Mouse (Mus musculus) liver, postnatal 0 days (tissue): ENCODE measurements around the gene Slc12a3. TPM values are rescaled to one million over a fixed set of nuclear protein-coding genes. Genes with fewer than 3 reads are reported as not detected.

Experiments
- ATAC-seq: fragments of 200-750 bp; cut with Nextera tagmentation; 2 replicates; pipeline ENCODE4 v1.8.0; 2017; ENCODE audit warnings: mild to moderate bottlenecking, moderate library complexity
- DNase-seq: peaks from one replicate; pipeline ENCODE4 v3.0.0-alpha.2; 2016
- H3K27ac ChIP-seq: fragments of 300-500 bp; sonication (generic); 2 replicates; pipeline ENCODE4 v1.5.1; 2014; ENCODE audit warnings: antibody characterized with exemption, moderate library complexity, mild to moderate bottlenecking, low read depth
- H3K27me3 ChIP-seq: fragments of 300-500 bp; sonication (generic); 2 replicates; pipeline ENCODE4 v1.6.1; 2014; ENCODE audit warnings: low read length, control low read depth, mixed read lengths; ENCODE audit not compliant: insufficient read depth
- H3K36me3 ChIP-seq: fragments of 300-500 bp; sonication (generic); replicated peaks from 2 replicates; pipeline ENCODE4 v1.6.1; 2014; ENCODE audit warnings: mild to moderate bottlenecking, control low read depth, low read length, moderate library complexity, mixed read lengths; ENCODE audit not compliant: insufficient read depth
- H3K4me1 ChIP-seq: fragments of 300-500 bp; sonication (generic); 2 replicates; pipeline ENCODE4 v1.6.1; 2014; ENCODE audit warnings: antibody characterized with exemption, mild to moderate bottlenecking, control low read depth; ENCODE audit not compliant: insufficient read depth
- H3K4me2 ChIP-seq: fragments of 300-500 bp; sonication (generic); 2 replicates; pipeline ENCODE4 v1.6.1; 2014; ENCODE audit warnings: low read depth, mild to moderate bottlenecking, low read length, moderate library complexity, mixed read lengths
- H3K4me3 ChIP-seq: fragments of 300-500 bp; sonication (generic); 2 replicates; pipeline ENCODE4 v1.5.1; 2014; ENCODE audit warnings: low read depth, low read length
- H3K9ac ChIP-seq: fragments of 300-500 bp; sonication (generic); replicated peaks from 2 replicates; pipeline ENCODE4 v1.6.1; 2014; ENCODE audit warnings: mild to moderate bottlenecking, moderate library complexity
- H3K9me3 ChIP-seq: fragments of 300-500 bp; sonication (generic); 2 replicates; pipeline ENCODE4 v1.6.1; 2016; ENCODE audit warnings: mild to moderate bottlenecking, control low read depth, low read length, mixed read lengths
- CTCF ChIP-seq: sonication (generic); IDR thresholded peaks from 2 replicates; pipeline ENCODE4 v1.5.1; 2016; ENCODE audit warnings: antibody characterized with exemption, low read depth
- EP300 ChIP-seq: IDR thresholded peaks from 2 replicates; pipeline ENCODE4 v1.6.1; 2016; ENCODE audit warnings: antibody characterized with exemption, low read depth, mild to moderate bottlenecking
- WGBS: fragments of 180-500 bp; shearing (Covaris S2); extraction: QIAGEN DNeasy Blood & Tissue Kit; methylation state at CpG from one replicate; pipeline ENCODE4 v1.1.7; 2014; ENCODE audit not compliant: insufficient replicate concordance; 5-methylcytosine and 5-hydroxymethylcytosine counted together
- polyA plus RNA-seq: library from polyadenylated mRNA; unstranded; fragments of >200 nt; fragmentation: Nextera tagmentation; extraction: Ambion mirVana; gene quantifications from 2 replicates; pipeline ENCODE4 v1.2.1, GENCODE M21; 2015

Gene Slc12a3
- polyA plus RNA-seq, 1 experiment from 2014 or later: 1.4 TPM

GRCm38 (mm10) chr8:94389531-94389930 is 60.5 kb downstream of the Slc12a3 start:
- no peaks in the 10 kb centered on the region for H3K9me3 ChIP-seq
- peak overlapping the region; percentile 36 for H3K9ac ChIP-seq
- peak overlapping the region; percentile 91 for H3K4me3 ChIP-seq
- peak overlapping the region; percentile 86 for H3K4me2 ChIP-seq
- no peaks in the 10 kb centered on the region for H3K27me3 ChIP-seq
- TF ChIP-seq EP300 (no peak), CTCF (no peak)
- DNase-seq (no peak), ATAC-seq (no peak)
- H3K4me1 ChIP-seq: peaks cover 17% of the 10 kb centered on the region
- H3K27ac ChIP-seq: peak overlapping the region; percentile 99; the same call in 1 of the 2 replicates
- H3K36me3 ChIP-seq: peaks cover 52% of the 10 kb centered on the region
- WGBS: 86% methylated on average over 6 of the region's 6 CpGs

- TF ChIP-seq CTCF: no peak
- TF ChIP-seq EP300: no peak
- no peak for DNase-seq
- Histone ChIP-seq H3K27ac (no peak overlapping the region), H3K4me2 (no peak overlapping the region), H3K27me3 (no peaks in the 10 kb centered on the region), H3K4me3 (no peak overlapping the region), H3K9me3 (no peaks in the 10 kb centered on the region), H3K4me1 (peaks cover 15% of the 10 kb centered on the region), H3K36me3 (peaks cover 61% of the 10 kb centered on the region), H3K9ac (no peak overlapping the region)
- no peak for ATAC-seq
- WGBS: 90% methylated on average over 6 of the region's 6 CpGs
Measured at GRCm38 (mm10) chr8:94390429-94390828, 61.4 kb downstream of the Slc12a3 start.

GRCm38 (mm10) chr8:94390910-94391309 is 61.9 kb downstream of the Slc12a3 start:
- Histone ChIP-seq H3K27me3 (no peaks in the 10 kb centered on the region), H3K4me1 (peaks cover 10% of the 10 kb centered on the region), H3K27ac (no peak overlapping the region), H3K4me2 (no peak overlapping the region), H3K9me3 (no peaks in the 10 kb centered on the region), H3K36me3 (peaks cover 66% of the 10 kb centered on the region), H3K9ac (0 out of 2 replicates have a peak overlapping the region, but pooled peaks have one; percentile 6), H3K4me3 (no peak overlapping the region)
- TF ChIP-seq EP300: no peak
- no peak for TF ChIP-seq CTCF
- DNase-seq (no peak), ATAC-seq (no peak)
- 92% methylated on average over 8 of the region's 8 CpGs for WGBS

- TF ChIP-seq EP300 (no peak), CTCF (peak; percentile 64)
- Histone ChIP-seq H3K27ac (peak overlapping the region; percentile 37; the same call in 1 of the 2 replicates), H3K27me3 (no peaks in the 10 kb centered on the region), H3K4me3 (no peak overlapping the region), H3K36me3 (peaks cover 69% of the 10 kb centered on the region), H3K4me2 (no peak overlapping the region), H3K9ac (no peak overlapping the region), H3K4me1 (peaks cover 10% of the 10 kb centered on the region; the same call in 1 of the 2 replicates), H3K9me3 (no peaks in the 10 kb centered on the region)
- WGBS: 84% methylated on average over 12 of the region's 12 CpGs
- DNase-seq: peak; percentile 70
- no peak for ATAC-seq
Measured at GRCm38 (mm10) chr8:94392147-94392546, 63.1 kb downstream of the Slc12a3 start.

- ATAC-seq (peak; percentile 11; the same call in 1 of the 2 replicates), DNase-seq (no peak)
- Histone ChIP-seq H3K27ac (peak overlapping the region; percentile 46; the same call in 1 of the 2 replicates), H3K4me1 (peaks cover 10% of the 10 kb centered on the region; the same call in 1 of the 2 replicates), H3K4me2 (no peak overlapping the region), H3K36me3 (peaks cover 71% of the 10 kb centered on the region), H3K27me3 (no peaks in the 10 kb centered on the region), H3K9ac (no peak overlapping the region), H3K9me3 (no peaks in the 10 kb centered on the region), H3K4me3 (no peak overlapping the region)
- 59% methylated on average over 6 of the region's 6 CpGs for WGBS
- TF ChIP-seq CTCF (no peak), EP300 (peak; percentile 59; the same call in 1 of the 2 replicates)
Measured at GRCm38 (mm10) chr8:94392648-94393047, 63.6 kb downstream of the Slc12a3 start.

- Histone ChIP-seq H3K9ac (no peak overlapping the region), H3K27ac (0 out of 2 replicates have a peak overlapping the region, but pooled peaks have one; percentile 4), H3K27me3 (no peaks in the 10 kb centered on the region), H3K36me3 (peaks cover 58% of the 10 kb centered on the region), H3K4me1 (peaks cover 2% of the 10 kb centered on the region; the same call in 1 of the 2 replicates), H3K4me3 (no peak overlapping the region), H3K4me2 (no peak overlapping the region), H3K9me3 (no peaks in the 10 kb centered on the region)
- 83% methylated on average over 6 of the region's 6 CpGs for WGBS
- ATAC-seq (peak; percentile 6), DNase-seq (no peak)
- no peak for TF ChIP-seq CTCF
- no peak for TF ChIP-seq EP300
Measured at GRCm38 (mm10) chr8:94395851-94396540, 67.0 kb downstream of the Slc12a3 start.
